Mouse (Mus musculus) testis, adult 2 months (tissue): ENCODE measurements around the gene Vmn1r193. TPM values are rescaled to one million over a fixed set of nuclear protein-coding genes. Genes with fewer than 3 reads are reported as not detected.

ENCODE experiments used
- H3K27ac ChIP-seq: fragments of 200-500 bp; 2 replicates; pipeline ENCODE4 v1.5.1; 2012; ENCODE audit warnings: low read depth, low read length; ENCODE audit not compliant: control insufficient read depth, insufficient read depth
- H3K27me3 ChIP-seq: fragments of 200-500 bp; 2 replicates; pipeline ENCODE4 v1.6.1; 2012; ENCODE audit warnings: mild to moderate bottlenecking, low read length, moderate library complexity; ENCODE audit not compliant: control insufficient read depth, insufficient read depth
- H3K36me3 ChIP-seq: fragments of 200-500 bp; 2 replicates; pipeline ENCODE4 v1.6.1; 2012; ENCODE audit warnings: mild to moderate bottlenecking, low read length; ENCODE audit not compliant: control insufficient read depth, insufficient read depth
- H3K4me1 ChIP-seq: fragments of 200-500 bp; 2 replicates; pipeline ENCODE4 v1.6.1; 2012; ENCODE audit warnings: low read length; ENCODE audit not compliant: control insufficient read depth, insufficient read depth
- H3K4me3 ChIP-seq: fragments of 200-500 bp; 2 replicates; pipeline ENCODE4 v1.5.1; 2012; ENCODE audit warnings: low read depth, mild to moderate bottlenecking, low read length, moderate library complexity, mixed read lengths; ENCODE audit not compliant: control insufficient read depth
- CTCF ChIP-seq: fragments of 200-500 bp; IDR thresholded peaks from 2 replicates; pipeline ENCODE4 v1.5.1; 2012; ENCODE audit warnings: low read depth, mild to moderate bottlenecking, inconsistent platforms, low read length, moderate library complexity; ENCODE audit not compliant: control insufficient read depth, insufficient read depth, insufficient replicate concordance
- POLR2A ChIP-seq: fragments of 200-500 bp; IDR thresholded peaks from 2 replicates; pipeline ENCODE4 v1.6.1; 2012; ENCODE audit warnings: low read depth, mild to moderate bottlenecking, inconsistent platforms, low read length, moderate library complexity; ENCODE audit not compliant: control insufficient read depth
- polyA plus RNA-seq: library from polyadenylated mRNA; depleted of rRNA; stranded (reverse); fragments of >200 nt; gene quantifications from 2 replicates; pipeline ENCODE4 v1.2.3, GENCODE M21; 2012; rRNA removed

The Vmn1r193 gene
- polyA plus RNA-seq, 1 experiment: not detected

GRCm38 (mm10) chr13:22183869-22184268, 39.1 kb downstream of the Vmn1r193 start, which contains the start of gene Vmn1r191:
TSS of gene Vmn1r191 (minus strand) at chr13:22183969.
- no peaks in the 10 kb centered on the region for H3K4me1 ChIP-seq
- TF ChIP-seq CTCF: no peak
- no peak for TF ChIP-seq POLR2A
- H3K27me3 ChIP-seq: no peaks in the 10 kb centered on the region
- no peak within 1 kb of the TSS for H3K4me3 ChIP-seq
- H3K27ac ChIP-seq: no peak within 1 kb of the TSS
- H3K36me3 ChIP-seq: no peaks in the 10 kb centered on the region

DNA sequence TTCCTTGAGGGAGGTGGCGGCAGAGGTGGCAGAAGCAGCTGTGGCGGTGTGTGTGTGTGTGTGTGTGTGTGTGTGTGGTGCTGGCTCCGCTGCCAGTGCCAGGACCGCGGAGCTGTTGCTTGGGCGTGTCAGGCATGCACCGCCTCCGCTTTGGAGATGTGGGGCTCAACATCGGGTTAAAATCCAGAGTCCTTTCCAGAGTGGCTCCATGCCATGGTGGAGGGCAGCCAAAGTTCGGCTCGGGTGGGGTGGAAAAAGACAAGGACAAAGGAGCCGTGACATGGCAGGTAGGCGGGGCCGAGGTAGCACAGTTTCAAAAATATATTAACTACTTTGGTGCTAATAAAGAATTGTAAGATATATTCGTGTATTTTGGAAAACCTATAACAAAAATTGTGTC, 54.5 kb downstream of the Vmn1r193 start:
- Histone ChIP-seq H3K27me3 (no peaks in the 10 kb centered on the region), H3K27ac (no peak overlapping the region), H3K4me1 (no peaks in the 10 kb centered on the region), H3K4me3 (no peak overlapping the region), H3K36me3 (no peaks in the 10 kb centered on the region)
- TF ChIP-seq CTCF: no peak
- no peak for TF ChIP-seq POLR2A

Other genes starting within 250 kb of the Vmn1r193 start
- 128 and 157 TPM in 2 replicates for gene Pom121l2, start 242.0 kb downstream of the Vmn1r193 start, polyA plus RNA-seq
- 0.05 and 0.22 TPM in 2 replicates for gene Prss16, start 213.4 kb downstream of the Vmn1r193 start, polyA plus RNA-seq
- gene Hist1h2ah, start 187.6 kb downstream of the Vmn1r193 start, polyA plus RNA-seq: 1.8 and 3.7 TPM in 2 replicates
- 10.0 and 11.3 TPM in 2 replicates for gene Hist1h2bk, start 187.3 kb downstream of the Vmn1r193 start, polyA plus RNA-seq
- 3.7 and 6.6 TPM in 2 replicates for gene Hist1h4i, start 181.8 kb downstream of the Vmn1r193 start, polyA plus RNA-seq
- 4.8 and 6.5 TPM in 2 replicates for gene Hist1h2ag, start 180.2 kb downstream of the Vmn1r193 start, polyA plus RNA-seq
- gene Hist1h2bj, start 179.9 kb downstream of the Vmn1r193 start, polyA plus RNA-seq: 7.9 and 8.5 TPM in 2 replicates
- not detected in 2 replicates for gene Vmn1r188, start 138.7 kb downstream of the Vmn1r193 start, polyA plus RNA-seq
- gene Vmn1r189, start 117.3 kb downstream of the Vmn1r193 start, polyA plus RNA-seq: not detected in 2 replicates
- gene Vmn1r191, start 39.2 kb downstream of the Vmn1r193 start, polyA plus RNA-seq: not detected in 2 replicates
- gene Vmn1r192, start 32.0 kb downstream of the Vmn1r193 start, polyA plus RNA-seq: not detected in 2 replicates
- gene Vmn1r194, start 21.1 kb upstream of the Vmn1r193 start, polyA plus RNA-seq: not detected in 2 replicates
- gene Vmn1r195, start 47.4 kb upstream of the Vmn1r193 start, polyA plus RNA-seq: not detected in 2 replicates
- not detected in 2 replicates for gene Vmn1r196, start 66.8 kb upstream of the Vmn1r193 start, polyA plus RNA-seq
- not detected in 2 replicates for gene Vmn1r197, start 101.4 kb upstream of the Vmn1r193 start, polyA plus RNA-seq
- gene Vmn1r198, start 127.2 kb upstream of the Vmn1r193 start, polyA plus RNA-seq: not detected in 2 replicates
- gene Vmn1r199, start 156.7 kb upstream of the Vmn1r193 start, polyA plus RNA-seq: not detected in 2 replicates
- gene Vmn1r200, start 167.2 kb upstream of the Vmn1r193 start, polyA plus RNA-seq: not detected in 2 replicates
- not detected in 2 replicates for gene Vmn1r201, start 248.8 kb upstream of the Vmn1r193 start, polyA plus RNA-seq